Mouse (Mus musculus): ENCODE results near the gene Amotl1.

GRCm38 (mm10) chr9:14595893-14596292 is 49.0 kb downstream of the Amotl1 start:
- TF ChIP-seq CTCF (conservative IDR thresholded peaks at IDR 0.05; ENCODE audit: insufficient read depth, insufficient read length, low read depth, low read length), result no peak
- TF ChIP-seq POLR2A (IDR thresholded peaks at IDR 0.05; ENCODE audit: low read depth, low read length), result no peak

Measured in kidney, adult 2 months (tissue).